Mouse (Mus musculus) testis, adult 2 months (tissue): ENCODE results near the gene Plk5.

ENCODE experiments used
- CTCF ChIP-seq: fragments of 200-500 bp; IDR thresholded peaks from 2 replicates; pipeline ENCODE4 v1.5.1; 2012; ENCODE audit warnings: low read depth, mild to moderate bottlenecking, inconsistent platforms, low read length, moderate library complexity; ENCODE audit not compliant: control insufficient read depth, insufficient read depth, insufficient replicate concordance
- POLR2A ChIP-seq: fragments of 200-500 bp; IDR thresholded peaks from 2 replicates; pipeline ENCODE4 v1.6.1; 2012; ENCODE audit warnings: low read depth, mild to moderate bottlenecking, inconsistent platforms, low read length, moderate library complexity; ENCODE audit not compliant: control insufficient read depth

GRCm38 (mm10) chr10:80324120-80325037 is 31.9 kb upstream of the Plk5 start:
- TF ChIP-seq POLR2A, result no peak; the same call in 1 of the 2 replicates
- TF ChIP-seq CTCF, result no peak
